Mouse (Mus musculus) duodenum, adult 2 months (tissue): Measurements from ENCODE around the gene Slc25a16. TPM values are rescaled to one million over a fixed set of nuclear protein-coding genes. Genes with fewer than 3 reads are reported as not detected.

Experiments used
- polyA plus RNA-seq: library from polyadenylated mRNA; depleted of rRNA; stranded (reverse); fragments of >200 nt; gene quantifications from 2 replicates; pipeline ENCODE4 v1.2.3, GENCODE M21; 2012; ENCODE audit warnings: low replicate concordance; rRNA removed

Gene Slc25a16
- 17.8 and 37.8 TPM in 2 replicates for polyA plus RNA-seq

GRCm38 (mm10) chr10:62919925-62920765 lies at the start of gene Slc25a16:
TSS of gene Slc25a16 (plus strand) at chr10:62920633.

GRCm38 (mm10) chr10:62908896-62909295 lies 11.5 kb upstream of the Slc25a16 start, which contains the start of gene Tet1:
TSS of gene Tet1 (minus strand) at chr10:62908996.

GRCm38 (mm10) chr10:62946738-62947471 lies 26.5 kb downstream of the Slc25a16 start, which contains the start of gene Dna2:
TSS of gene Dna2 (plus strand) at chr10:62947026.

DNA sequence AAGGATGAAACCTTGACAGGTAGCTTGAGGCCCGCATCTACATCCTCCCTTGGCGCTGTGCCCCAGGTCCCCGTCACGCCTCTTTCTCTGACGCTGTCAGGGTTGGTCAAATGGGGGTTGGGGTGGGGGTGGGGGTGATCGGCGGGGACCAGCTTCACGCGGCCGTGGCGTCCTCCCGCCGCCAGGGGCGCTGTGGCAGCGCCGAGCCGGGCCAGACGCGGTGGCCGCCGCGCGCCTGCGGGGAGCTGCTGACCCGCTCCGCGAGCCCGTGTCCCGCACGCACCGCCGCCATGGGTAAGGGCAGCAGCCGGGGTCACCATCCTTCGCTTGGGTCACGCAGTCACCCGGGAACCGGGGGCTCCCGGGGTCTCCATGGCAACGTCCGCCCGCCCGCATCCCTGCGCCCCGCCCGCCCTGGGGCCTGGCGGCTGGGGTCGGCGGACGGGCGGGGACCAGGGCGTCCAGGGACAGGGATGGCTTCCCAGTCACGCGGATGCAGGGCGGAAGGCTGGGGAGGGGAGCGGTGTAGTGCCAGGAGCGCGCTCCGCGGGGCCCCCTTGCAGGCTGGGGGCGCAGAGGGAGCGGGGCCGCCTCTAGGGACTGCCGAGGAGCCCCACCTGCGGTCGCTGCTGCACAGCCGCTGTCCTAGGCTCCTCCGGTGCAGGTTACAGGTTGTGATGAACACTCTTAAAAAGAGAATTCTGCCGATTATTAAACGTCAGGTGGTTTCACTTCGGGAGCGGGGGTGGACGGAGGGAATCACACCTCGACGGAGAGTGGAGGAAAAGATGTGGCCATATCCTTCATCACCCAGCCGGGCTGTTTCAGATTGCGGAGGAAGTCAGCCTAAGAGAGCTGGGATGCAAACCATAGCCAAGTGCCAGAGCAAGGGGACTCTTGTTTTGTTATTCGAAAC lies 59.9 kb downstream of the Slc25a16 start, which contains the start of gene Rufy2:
Gene Rufy2, plus strand, starts transcription at position 185 of the 916 bp plus-strand sequence.

Other genes starting within 250 kb of the Slc25a16 start
- gene Stox1, start 194.5 kb upstream of the Slc25a16 start, polyA plus RNA-seq = 0.02 TPM in 2 replicates
- 22.1 and 43.6 TPM in 2 replicates for gene Ccar1, start 128.3 kb upstream of the Slc25a16 start, polyA plus RNA-seq
- 0.02 and 0.47 TPM in 2 replicates for gene Tet1, start 11.6 kb upstream of the Slc25a16 start, polyA plus RNA-seq
- 1.7 and 3.2 TPM in 2 replicates for gene Dna2, start 26.4 kb downstream of the Slc25a16 start, polyA plus RNA-seq
- gene Rufy2, start 59.6 kb downstream of the Slc25a16 start, polyA plus RNA-seq = 1.1 and 1.2 TPM in 2 replicates
- 1.7 and 2.8 TPM in 2 replicates for gene Hnrnph3, start 103.6 kb downstream of the Slc25a16 start, polyA plus RNA-seq
- gene Pbld2, start 103.7 kb downstream of the Slc25a16 start, polyA plus RNA-seq = 34.7 and 40.5 TPM in 2 replicates
- gene Pbld1, start 139.5 kb downstream of the Slc25a16 start, polyA plus RNA-seq = 7.2 and 17.2 TPM in 2 replicates
- gene Atoh7, start 179.0 kb downstream of the Slc25a16 start, polyA plus RNA-seq = 0.06 and 0.07 TPM in 2 replicates